Mouse (Mus musculus): Measurements from ENCODE around the gene Smox.

DNA sequence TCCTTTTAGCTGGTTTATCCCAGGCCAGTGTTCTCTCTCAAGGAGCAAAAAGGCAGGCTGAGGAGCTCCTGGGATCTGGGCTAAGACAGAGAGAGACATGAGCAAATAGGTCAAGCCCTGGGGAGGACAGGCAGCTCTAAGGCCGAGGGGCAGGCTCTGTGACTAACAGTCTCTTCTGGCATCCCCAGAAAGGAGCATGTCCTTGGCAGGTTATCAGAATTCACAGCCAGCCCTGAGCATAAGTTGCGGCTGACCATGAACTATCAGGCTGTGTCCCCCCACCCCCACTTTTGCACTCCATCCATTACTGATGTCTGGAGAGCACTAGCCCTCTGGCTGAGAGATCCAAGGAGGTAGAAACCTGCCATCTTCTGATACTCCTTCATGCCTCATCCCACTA lies 59.6 kb downstream of the Smox start:
- no peak for TF ChIP-seq CTCF (IDR thresholded peaks at IDR 0.05; ENCODE audit: low read depth, low read length)
- no peak for TF ChIP-seq POLR2A (IDR thresholded peaks at IDR 0.05; ENCODE audit: borderline replicate concordance, low read depth, low read length)
